ENCODE assay signal across 23 mouse cellular contexts in the genomic region with DNA sequence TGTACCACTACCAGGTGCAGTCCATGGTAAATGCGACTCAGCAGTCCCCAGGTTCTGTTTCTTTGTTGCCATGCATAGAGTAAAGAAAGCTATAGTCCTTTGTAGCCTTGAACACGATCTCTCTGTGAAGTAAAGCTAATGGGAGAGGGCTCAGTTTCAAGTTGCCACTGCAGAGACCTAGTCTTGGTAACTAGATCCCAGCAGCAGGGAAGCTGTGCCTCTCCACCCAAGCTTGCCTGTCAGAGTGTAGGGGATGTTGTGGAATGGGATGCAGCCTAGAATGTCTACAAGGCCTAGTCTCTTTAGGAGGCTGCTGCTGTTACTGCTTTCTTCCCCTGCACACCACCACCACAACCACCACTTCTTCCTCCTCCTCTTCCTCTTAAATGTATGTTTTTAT.
DNase-seq lines count a peak whose midpoint lies in the region; ATAC-seq lines count a peak whose summit lies in the region.
"Had no signal": no experiment of that assay in that cellular context is flagged by ENCODE, and none has a peak within 500 bp of the region (broad histone marks: within the 10 kb centered on the region; RNA-seq: fewer than 3 reads in every experiment).

No protein-coding gene starts in this region.

- H3K36me3 ChIP-seq in embryonic facial prominence, embryonic 11.5 days (replicated peaks; ENCODE audit: control insufficient read depth, insufficient read depth, low read depth, low read length): no peaks in the 10 kb centered on the region
- H3K36me3 ChIP-seq in embryonic facial prominence, embryonic 10.5 days (replicated peaks): no peaks in the 10 kb centered on the region
- H3K36me3 ChIP-seq in kidney, embryonic 16.5 days (ENCODE audit: insufficient read depth, low read length): no peaks in the 10 kb centered on the region
- H3K36me3 ChIP-seq: heart, embryonic 10.5 days; liver, embryonic 15.5 days; lung, embryonic 15.5 days; midbrain, embryonic 13.5 days had no signal

- H3K27me3 ChIP-seq in embryonic facial prominence, embryonic 11.5 days (ENCODE audit: control insufficient read depth, insufficient read depth, low read length): no peaks in the 10 kb centered on the region
- no peaks in the 10 kb centered on the region for H3K27me3 ChIP-seq in embryonic facial prominence, embryonic 10.5 days (replicated peaks; ENCODE audit: low read depth, poor library complexity, severe bottlenecking)
- no peaks in the 10 kb centered on the region for H3K27me3 ChIP-seq in kidney, embryonic 16.5 days (ENCODE audit: insufficient read depth, low read length)
- H3K27me3 ChIP-seq: forebrain, embryonic 13.5 days; liver, embryonic 15.5 days; lung, embryonic 15.5 days; megakaryocyte, embryonic 14.5 days; midbrain, embryonic 13.5 days; Patski had no signal

- no peaks in the 10 kb centered on the region for H3K4me1 ChIP-seq in embryonic facial prominence, embryonic 11.5 days (ENCODE audit: control insufficient read depth, insufficient read depth, low read length)
- peaks cover 19% of the 10 kb centered on the region for H3K4me1 ChIP-seq in embryonic facial prominence, embryonic 10.5 days
- 0 out of 2 replicates have a peak, but pooled peaks cover 4% of the 10 kb centered on the region for H3K4me1 ChIP-seq in kidney, embryonic 16.5 days (ENCODE audit: insufficient read depth, low read length)
- H3K4me1 ChIP-seq: liver, embryonic 15.5 days had no signal

- no peak overlapping the region for H3K27ac ChIP-seq in embryonic facial prominence, embryonic 11.5 days (replicated peaks; ENCODE audit: low read depth, low read length)
- no peak overlapping the region for H3K27ac ChIP-seq in embryonic facial prominence, embryonic 10.5 days (replicated peaks)
- no peak overlapping the region for H3K27ac ChIP-seq in kidney, embryonic 16.5 days (ENCODE audit: low read length)
- H3K27ac ChIP-seq: forebrain, embryonic 13.5 days; heart, embryonic 10.5 days; liver, embryonic 15.5 days; lung, embryonic 15.5 days; midbrain, embryonic 13.5 days had no signal

- H3K4me3 ChIP-seq in embryonic facial prominence, embryonic 11.5 days (ENCODE audit: low read depth, low read length): no peak overlapping the region
- H3K4me3 ChIP-seq in embryonic facial prominence, embryonic 10.5 days: no peak overlapping the region
- H3K4me3 ChIP-seq in kidney, embryonic 16.5 days (ENCODE audit: low read length): no peak overlapping the region
- H3K4me3 ChIP-seq: forebrain, embryonic 13.5 days; heart, embryonic 10.5 days; liver, embryonic 15.5 days; lung, embryonic 15.5 days; megakaryocyte, embryonic 14.5 days; midbrain, embryonic 13.5 days had no signal

- DNase-seq in embryonic facial prominence, embryonic 11.5 days (ENCODE audit: low spot score): peak; percentile 42
- no peak for DNase-seq in embryonic facial prominence, embryonic 10.5 days (ENCODE audit: low spot score)
- DNase-seq in kidney, postnatal 10 days: no peak
- peak; percentile 42 for DNase-seq in R1 (ENCODE audit: low read depth, low spot score)
- peak; percentile 12 for DNase-seq in forelimb bud, embryonic 11.5 days (ENCODE audit: low read depth, low spot score)
- no peak for DNase-seq in c-Kit-positive CD71-positive TER-119-positive erythroid progenitor cells, embryonic 14.5 days (ENCODE audit: low spot score)
- DNase-seq in spleen, postnatal 36 days (ENCODE audit: low spot score in 2 of 2): no peak
- DNase-seq: adrenal gland, adult 8-10 months; cerebellum, adult 2 months; cerebellum, postnatal 25 days; kidney, adult 2 months; liver; lung, postnatal 36 days had no signal

- 54% methylated on average over 2 of the region's 2 CpGs for WGBS in embryonic facial prominence, embryonic 11.5 days
- 58% methylated on average over 2 of the region's 2 CpGs for WGBS in embryonic facial prominence, embryonic 10.5 days
- 29% methylated on average over 2 of the region's 2 CpGs for WGBS in kidney, embryonic 16.5 days

- ATAC-seq in embryonic facial prominence, embryonic 11.5 days (replicated peaks; ENCODE audit: insufficient number of reproducible peaks, low FRiP score, low TSS enrichment, low read depth): peak; percentile 60; the same call in 1 of the 2 replicates
- ATAC-seq in kidney, embryonic 16.5 days (ENCODE audit: low FRiP score, low TSS enrichment): peak; percentile 46; the same call in 1 of the 2 replicates
- ATAC-seq: activated CD4-positive, CD25-positive, alpha-beta regulatory T cell, adult 4 months; forebrain, embryonic 13.5 days; midbrain, embryonic 13.5 days; Patski had no signal

- H3K4me2 ChIP-seq in embryonic facial prominence, embryonic 11.5 days (ENCODE audit: low read depth, low read length): no peak overlapping the region
- H3K4me2 ChIP-seq in kidney, embryonic 16.5 days (replicated peaks; ENCODE audit: low read depth, low read length): no peak overlapping the region
- H3K4me2 ChIP-seq: forebrain, embryonic 13.5 days; liver, embryonic 15.5 days; lung, embryonic 15.5 days; midbrain, embryonic 13.5 days had no signal

- no peaks in the 10 kb centered on the region for H3K9me3 ChIP-seq in embryonic facial prominence, embryonic 11.5 days (replicated peaks; ENCODE audit: control insufficient read depth, low read length)
- H3K9me3 ChIP-seq in embryonic facial prominence, embryonic 10.5 days: no peaks in the 10 kb centered on the region
- no peaks in the 10 kb centered on the region for H3K9me3 ChIP-seq in kidney, embryonic 16.5 days (ENCODE audit: low read length)
- H3K9me3 ChIP-seq: forebrain, embryonic 13.5 days; G1E; heart, embryonic 10.5 days; liver, embryonic 15.5 days; lung, embryonic 15.5 days; megakaryocyte, embryonic 14.5 days; midbrain, embryonic 13.5 days had no signal

- H3K9ac ChIP-seq in embryonic facial prominence, embryonic 11.5 days (replicated peaks; ENCODE audit: low read length): no peak overlapping the region
- no peak overlapping the region for H3K9ac ChIP-seq in kidney, embryonic 16.5 days (replicated peaks; ENCODE audit: low read length)
- H3K9ac ChIP-seq: forebrain, embryonic 13.5 days; liver, embryonic 15.5 days; lung, embryonic 15.5 days; midbrain, embryonic 13.5 days had no signal

Comparison
In these comparisons a context has a peak if more than half of its experiments do, and no peak if none do; other contexts are left out.
1. DNase-seq: peak in embryonic facial prominence, embryonic 11.5 days (single experiment), R1 (single experiment) and forelimb bud, embryonic 11.5 days (single experiment); none in embryonic facial prominence, embryonic 10.5 days (single experiment), kidney, postnatal 10 days (single experiment), c-Kit-positive CD71-positive TER-119-positive erythroid progenitor cells, embryonic 14.5 days (single experiment) and spleen, postnatal 36 days (0 of 2).